Mouse (Mus musculus): ENCODE measurements at regions not wholly inside any gene's neighbourhood (a gene's known extent, or its start where the extent isn't known, plus 50 kb on each side); places are given as distances from the start of the nearest gene placed in this dataset.
A peak's percentile ranks its signal among the peaks of the same experiment; 100 is the strongest.

DNA sequence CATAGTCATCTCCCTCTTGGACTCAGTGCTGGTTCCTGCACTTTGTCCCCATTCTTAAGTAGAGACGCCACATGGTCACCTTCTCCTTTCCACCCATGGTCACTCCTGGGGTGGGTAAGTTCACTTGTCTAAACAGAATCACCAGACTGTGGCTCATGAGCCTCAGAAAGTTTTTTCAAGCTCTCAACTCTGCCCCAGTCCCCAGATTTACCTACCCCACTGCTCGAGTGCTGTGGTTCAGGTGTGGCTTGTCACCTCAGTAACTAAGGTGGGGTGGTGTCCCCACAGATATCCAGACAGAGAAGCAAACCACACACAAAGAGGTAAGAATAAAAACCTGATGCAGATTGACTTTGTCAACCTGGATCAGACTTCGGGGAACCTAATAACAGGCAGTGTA lies 87.6 kb downstream of the Rpl10-ps3 start:
- no peak for ATAC-seq (ENCODE audit: insufficient number of reproducible peaks, low FRiP score, low TSS enrichment)

DNA sequence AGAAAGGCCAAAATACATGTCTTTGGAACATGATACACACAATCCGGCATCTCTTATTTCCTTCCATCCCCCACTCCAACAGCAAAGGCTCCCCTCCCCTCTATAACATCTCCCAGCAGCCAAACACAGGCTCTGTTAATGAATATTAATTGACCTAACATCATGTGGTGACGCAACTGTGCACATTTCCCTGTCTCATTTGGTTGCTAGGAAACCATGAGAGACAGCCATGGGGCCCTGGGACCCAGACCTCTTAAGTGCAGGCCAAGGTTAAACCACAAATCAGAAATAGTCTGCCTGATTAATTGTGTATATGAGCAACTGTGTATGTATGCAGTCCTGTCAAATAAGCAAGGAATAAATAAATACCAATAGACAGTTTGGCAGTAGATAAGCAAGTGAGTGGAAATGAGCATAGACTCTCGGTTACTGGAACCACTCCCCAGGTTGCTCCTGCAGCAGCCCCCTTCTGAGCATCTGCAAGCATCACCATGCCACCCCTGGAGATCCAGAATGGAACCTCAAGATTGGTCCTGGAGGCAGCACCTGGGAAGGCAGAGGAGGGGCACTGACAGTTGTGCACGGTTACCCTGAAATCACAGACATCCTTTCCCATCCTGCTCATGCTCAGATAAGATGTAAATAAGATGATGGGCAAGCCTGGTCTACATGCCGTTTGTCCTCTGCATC lies 99.6 kb downstream of the Rpl10-ps3 start:
- no peak for ATAC-seq (ENCODE audit: insufficient number of reproducible peaks, low FRiP score, low TSS enrichment)

DNA sequence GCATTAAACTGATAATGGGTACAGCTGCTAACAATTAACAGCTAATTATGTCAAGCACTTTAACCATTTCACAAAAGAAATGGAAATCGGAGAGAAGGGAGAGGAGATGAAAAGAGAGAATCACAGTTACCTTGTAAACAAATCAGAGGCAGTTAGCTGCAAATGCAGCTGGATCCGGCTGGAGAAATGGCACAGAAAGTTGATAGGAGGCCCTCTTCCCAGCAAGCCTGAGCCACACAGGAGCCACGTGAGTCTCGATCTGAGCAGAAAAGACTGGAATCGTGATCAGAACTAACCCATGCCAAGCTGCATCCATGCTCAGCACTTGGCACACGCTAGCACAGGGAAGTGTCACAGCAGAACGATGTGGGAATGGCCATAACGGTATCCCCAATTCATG lies 103.8 kb downstream of the Rpl10-ps3 start:
- ATAC-seq (ENCODE audit: insufficient number of reproducible peaks, low FRiP score, low TSS enrichment) = no peak

DNA sequence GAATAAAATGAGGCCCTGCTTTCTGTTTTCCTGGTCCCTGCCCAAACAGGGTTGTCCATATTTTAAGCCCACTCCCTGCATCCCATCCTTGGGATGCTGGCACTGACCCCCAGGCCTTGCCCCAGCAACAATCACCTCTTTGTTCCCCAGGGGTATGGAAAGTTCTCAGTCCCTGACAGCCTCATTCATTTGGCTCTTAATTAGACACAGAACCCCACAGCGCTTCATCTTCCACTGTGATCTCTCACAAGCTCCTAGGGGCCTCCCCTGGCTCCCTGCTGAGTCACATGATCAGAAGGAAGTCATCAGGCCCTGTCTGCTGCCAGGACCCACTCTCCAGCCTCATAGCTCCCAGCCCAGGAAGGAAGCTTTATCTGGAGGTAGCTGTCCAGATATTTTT lies 108.9 kb downstream of the Rpl10-ps3 start:
- ATAC-seq (ENCODE audit: insufficient number of reproducible peaks, low FRiP score, low TSS enrichment) = no peak

DNA sequence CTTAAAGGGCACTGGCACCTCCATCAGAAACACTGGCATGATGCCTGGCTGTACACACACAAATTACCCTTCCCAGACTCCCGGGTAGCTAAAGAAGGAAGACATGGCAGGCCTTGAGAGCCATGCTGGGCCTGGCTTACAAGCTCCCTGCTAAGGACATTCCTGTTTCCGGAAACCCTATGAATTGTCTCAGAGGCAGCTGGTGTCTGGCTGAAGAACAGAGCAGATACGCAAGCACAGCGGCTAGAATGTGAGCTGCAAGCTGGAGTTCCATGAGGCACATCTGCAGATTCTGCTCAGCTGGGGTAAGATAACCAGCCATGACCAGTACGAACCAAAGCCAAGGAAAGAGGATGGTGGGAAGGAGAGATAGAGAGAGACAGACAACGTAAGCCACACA lies 110.1 kb downstream of the Rpl10-ps3 start:
- no peak for ATAC-seq (ENCODE audit: insufficient number of reproducible peaks, low FRiP score, low TSS enrichment)

DNA sequence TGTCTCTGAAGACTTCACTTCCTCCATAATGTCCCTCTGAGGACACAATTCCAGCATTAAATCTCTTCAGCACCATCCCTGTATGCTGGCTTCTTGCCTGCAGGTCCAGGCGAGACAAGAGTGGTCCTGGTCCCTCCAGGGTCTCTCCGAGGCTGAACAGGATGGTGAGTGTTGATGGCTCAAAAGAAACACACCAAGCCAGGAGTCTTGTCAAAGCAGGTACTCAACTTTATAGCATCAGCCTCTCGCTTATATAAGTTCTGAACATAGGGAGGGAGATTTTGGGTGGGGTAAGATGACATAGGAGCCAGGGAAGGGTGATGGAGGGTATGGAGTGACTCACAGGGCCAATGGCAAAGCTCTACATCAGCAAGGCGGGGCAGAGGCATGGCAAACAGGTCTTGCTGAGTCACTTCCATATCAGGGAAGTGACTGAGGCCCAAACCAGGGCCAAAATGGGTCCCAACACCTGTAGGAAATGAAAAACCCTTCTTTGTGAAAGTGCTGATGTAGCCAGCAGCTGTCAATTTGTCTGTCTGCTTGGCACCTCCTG lies 111.7 kb downstream of the Rpl10-ps3 start:
- no peak for ATAC-seq (ENCODE audit: insufficient number of reproducible peaks, low FRiP score, low TSS enrichment)

DNA sequence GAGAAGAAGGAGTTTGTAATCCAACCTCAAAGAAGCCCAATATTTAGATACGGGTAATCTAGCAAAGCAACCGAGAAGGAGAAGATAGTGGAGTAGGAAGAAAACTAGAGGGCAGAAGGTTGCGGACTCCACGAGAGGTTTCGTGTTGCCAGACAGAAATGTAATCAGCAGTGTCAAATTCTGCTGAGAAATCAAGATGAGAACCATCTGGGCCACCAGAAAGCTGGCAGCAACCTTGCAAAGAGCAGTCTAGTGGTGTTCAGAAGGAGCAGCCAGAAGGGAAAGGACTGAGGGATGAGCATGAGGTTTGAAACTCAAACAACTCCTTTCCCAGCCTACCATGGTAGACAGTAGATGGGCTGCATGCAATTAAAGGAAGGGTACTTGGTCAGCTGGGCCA lies 134.3 kb downstream of the Rpl10-ps3 start:
- ATAC-seq (ENCODE audit: insufficient number of reproducible peaks, low FRiP score, low TSS enrichment) = no peak

DNA sequence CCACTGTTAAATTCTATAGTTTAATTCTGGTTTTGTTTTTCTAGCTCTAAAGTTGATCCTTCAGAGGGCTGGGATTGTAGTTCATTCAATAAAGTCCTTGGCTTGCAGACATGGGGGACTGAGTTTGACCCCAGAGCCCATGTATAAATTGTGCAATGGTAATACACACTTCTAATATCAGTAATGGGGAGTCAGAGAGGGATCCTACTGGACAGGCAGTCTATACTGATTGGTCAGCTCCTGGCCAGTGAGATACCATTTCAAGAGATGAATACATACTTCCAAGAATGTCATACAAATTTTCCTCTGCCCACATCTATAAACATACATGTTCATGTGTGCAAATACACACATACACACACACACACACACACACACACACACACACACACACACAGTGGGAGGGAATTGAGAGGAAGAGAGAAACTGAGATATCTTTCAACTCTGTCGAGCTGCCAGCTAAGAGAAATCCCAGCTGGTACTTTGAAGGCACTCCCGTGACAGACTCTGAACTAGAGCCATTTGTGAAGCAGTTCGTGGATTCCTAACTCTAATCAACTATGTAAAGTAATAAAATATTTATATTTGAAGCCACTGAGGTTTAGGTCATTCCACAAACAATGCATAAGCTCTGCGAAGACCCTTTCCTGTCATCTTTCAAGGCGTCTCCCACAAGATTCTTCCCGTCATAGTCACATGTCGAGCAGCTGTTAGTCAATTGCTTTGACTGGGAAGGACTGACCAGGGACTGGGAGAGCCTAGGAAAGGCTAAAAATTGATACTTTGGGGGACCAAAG lies 145.1 kb downstream of the Rpl10-ps3 start:
- ATAC-seq (ENCODE audit: insufficient number of reproducible peaks, low FRiP score, low TSS enrichment) = no peak

DNA sequence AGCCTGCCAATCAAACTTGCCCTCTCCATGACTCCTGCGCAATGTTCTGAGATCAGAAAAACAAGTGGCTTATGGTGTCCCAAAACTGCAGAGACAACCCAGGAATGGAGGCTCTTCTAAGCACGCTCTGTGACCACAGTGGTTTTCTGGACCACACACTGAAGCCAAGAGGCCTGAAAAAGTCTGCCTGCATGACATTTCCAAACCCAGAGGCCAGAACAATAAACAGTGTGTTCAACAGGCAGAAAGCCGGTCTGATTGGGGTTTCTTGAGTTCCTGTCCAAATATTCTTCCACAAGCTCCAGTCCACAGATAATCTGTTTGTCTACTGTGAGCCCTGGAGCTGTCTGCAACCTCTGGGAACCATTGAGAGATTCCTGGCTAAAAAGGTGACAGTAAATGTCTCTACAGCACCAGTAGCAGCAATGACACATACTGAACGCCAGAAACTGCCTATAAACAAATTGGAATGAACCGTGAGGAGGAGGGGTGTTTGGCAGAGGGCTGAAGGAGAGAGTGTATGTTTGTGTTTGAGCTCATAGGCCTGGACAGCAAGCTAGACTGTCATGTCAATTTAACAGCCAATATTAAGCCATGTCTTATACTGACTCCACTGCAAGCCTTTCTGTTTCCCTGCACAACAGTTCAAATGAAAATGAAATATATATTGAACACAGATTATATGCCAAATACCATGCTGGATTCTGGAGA lies 152.2 kb downstream of the Rpl10-ps3 start:
- no peak for ATAC-seq (ENCODE audit: insufficient number of reproducible peaks, low FRiP score, low TSS enrichment)

DNA sequence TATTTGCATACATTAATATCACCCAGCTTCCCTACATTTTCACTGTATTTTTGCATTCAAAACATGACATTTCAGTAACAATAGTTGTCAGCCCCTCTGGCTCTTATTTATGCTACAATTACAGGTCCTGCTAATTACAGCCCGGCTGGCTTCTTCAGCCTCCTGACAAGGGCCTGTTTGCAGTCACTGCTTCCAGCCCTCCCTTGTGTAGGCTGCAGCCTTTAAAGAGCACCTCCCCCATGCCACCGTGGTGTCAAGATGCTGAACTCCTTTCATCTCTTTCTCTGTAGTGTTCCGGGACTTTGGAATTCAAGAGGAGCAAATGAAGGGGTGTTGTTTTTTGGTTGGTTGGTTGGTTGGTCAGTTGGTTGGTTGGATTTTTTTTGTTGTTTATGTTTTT lies 153.6 kb downstream of the Rpl10-ps3 start:
- ATAC-seq (ENCODE audit: insufficient number of reproducible peaks, low FRiP score, low TSS enrichment) = no peak

DNA sequence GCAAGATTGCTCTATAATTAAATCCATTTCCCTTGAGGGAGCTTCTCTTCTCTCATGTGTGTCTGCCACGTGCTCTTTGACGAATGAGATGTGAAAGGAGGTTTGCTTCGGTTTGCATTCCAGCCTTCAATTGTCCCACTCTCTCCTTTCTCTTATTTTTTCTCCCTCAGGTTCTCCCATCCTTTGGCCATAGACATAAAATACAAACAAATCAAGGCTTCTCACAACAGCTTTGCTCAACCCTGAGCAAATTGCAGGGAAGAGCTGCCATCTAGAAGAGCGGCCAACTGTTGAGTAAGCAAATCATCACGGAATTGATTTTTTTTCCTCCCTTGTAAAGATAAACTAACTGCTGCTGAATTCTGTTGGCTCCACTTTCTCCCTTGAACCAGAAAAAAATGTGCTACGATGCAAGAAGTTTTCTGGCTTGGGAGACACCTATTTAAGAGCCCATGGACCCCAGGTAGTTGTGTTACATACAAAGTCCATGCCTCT lies 156.1 kb downstream of the Rpl10-ps3 start:
- ATAC-seq (ENCODE audit: insufficient number of reproducible peaks, low FRiP score, low TSS enrichment) = no peak

DNA sequence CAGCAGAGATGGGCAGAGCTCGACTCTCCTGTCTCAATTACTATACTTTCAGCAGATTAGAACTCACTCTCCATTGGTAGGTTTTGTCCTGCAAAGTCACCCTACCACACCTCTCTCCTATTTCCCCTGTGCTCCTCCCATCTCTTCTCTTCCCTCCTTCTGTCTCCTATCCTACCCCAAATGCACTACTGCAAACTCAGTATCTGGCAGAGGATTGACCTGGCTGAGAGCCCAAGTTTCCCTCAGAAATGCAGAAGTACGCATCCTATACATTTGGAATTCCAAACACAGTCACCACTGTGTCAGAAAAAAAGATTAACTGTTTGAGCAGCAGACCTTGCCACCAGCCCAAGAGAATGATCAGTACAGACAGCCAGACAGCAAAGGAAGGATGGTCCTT lies 163.4 kb downstream of the Rpl10-ps3 start:
- ATAC-seq (ENCODE audit: insufficient number of reproducible peaks, low FRiP score, low TSS enrichment) = no peak

DNA sequence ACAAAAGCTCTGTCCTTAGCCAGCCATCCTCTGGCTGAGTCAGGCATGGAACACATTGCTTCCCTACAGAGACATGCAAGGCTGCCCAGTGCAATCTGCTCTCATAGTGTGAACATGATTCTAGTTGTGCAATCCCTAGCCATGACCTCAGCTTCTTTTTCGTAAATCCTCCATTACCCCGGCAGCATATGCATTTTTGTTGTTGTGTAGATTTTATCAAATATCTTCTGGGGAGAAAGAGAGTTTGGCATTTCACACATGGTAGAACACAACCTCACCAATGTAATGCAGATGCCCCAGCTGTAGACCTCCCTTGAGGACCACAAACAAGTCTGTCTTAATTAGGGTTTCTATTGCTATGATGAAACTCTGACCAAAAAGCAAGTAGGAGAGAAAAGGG lies 168.6 kb downstream of the Rpl10-ps3 start:
- no peak for ATAC-seq (ENCODE audit: insufficient number of reproducible peaks, low FRiP score, low TSS enrichment)

DNA sequence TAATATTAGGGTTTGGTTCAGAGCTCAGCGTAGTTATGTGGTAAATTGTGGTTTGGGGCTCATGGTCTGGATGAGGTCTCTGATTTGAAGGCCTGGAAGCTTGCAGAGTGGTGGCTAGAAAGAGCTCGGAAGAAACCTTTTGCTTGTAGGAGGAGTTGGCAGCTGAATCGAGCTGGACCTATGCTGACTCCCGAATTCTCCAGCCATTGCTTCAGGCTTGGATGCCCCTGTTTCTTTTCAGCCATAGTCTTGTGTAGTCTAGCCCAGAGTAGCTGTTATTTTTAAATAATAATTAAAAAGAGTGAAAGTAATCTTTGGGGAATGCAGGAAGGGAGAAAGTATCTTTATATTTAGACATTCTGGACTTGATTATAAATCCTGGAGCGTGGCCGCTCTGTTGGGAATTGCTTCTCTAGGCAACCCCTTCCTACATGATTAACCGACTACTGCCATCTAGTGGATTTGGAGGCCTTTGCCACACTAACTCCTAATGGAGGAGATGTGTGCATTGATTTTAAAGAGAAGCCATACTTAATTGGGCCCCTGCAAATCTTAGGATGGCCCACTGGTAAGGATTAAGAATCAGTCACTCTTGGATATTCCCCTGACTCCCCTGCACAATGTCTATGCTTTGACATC lies 172.8 kb downstream of the Rpl10-ps3 start:
- ATAC-seq (ENCODE audit: insufficient number of reproducible peaks, low FRiP score, low TSS enrichment) = peak; percentile 76; the same call in 1 of the 2 replicates

DNA sequence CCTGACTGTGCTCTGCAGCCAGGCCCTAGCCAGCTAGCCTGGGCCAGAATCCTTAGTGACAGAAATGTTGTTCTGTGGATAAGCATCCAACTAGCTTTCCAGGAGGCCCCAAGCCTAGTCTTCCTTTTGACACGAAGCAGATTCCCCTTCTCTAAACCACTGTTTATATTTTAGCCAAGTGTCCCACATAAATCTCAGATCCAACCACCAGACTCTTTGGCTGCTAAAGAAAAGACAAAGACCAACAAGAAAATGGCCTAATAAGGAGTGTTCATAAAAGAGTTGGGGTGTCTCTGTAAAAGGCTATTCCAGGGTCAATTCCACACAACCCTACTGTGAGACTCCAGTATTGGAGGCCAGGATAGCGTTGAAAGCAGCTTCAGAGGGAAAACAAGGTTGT lies 173.6 kb downstream of the Rpl10-ps3 start:
- no peak for ATAC-seq (ENCODE audit: insufficient number of reproducible peaks, low FRiP score, low TSS enrichment)

DNA sequence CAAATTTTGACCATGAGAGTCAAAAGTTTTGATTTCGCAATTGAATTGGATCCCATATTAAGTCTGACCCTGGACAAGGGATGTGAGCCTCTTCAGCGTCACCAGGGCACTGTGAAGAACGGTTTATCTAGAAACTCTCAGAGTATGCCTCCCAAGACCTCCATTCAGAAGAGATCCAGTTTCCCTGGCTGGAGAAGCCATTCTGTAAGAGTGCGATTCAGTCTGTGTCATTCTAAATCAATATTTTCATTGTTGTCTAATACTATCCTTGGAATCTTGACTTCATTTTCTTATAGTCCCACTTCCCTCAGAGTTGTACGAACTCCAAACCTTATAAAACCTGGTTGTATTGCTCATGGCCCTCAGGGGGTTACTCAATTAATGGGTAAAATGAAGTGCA lies 174.1 kb downstream of the Rpl10-ps3 start:
- no peak for ATAC-seq (ENCODE audit: insufficient number of reproducible peaks, low FRiP score, low TSS enrichment)

DNA sequence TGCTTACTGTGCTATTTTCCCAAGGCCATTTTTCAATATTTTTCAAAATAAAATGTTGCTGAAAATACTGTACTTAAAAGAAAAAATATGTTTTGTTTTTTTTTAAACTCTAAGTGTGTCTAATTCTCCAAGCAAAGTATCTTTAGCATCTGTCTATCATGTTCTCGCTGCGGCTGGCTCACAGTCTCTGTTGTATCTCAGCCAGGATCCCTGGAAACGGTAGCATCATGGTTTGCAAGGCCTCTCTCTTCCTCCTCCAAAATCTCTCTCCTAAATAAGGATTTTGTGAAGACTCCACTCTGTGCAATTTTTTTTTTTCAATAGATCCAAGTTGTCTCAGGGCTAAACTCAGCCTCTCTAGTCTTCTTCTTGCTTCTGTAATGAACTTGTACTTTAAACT lies 190.2 kb downstream of the Rpl10-ps3 start:
- no peak for ATAC-seq (ENCODE audit: insufficient number of reproducible peaks, low FRiP score, low TSS enrichment)

DNA sequence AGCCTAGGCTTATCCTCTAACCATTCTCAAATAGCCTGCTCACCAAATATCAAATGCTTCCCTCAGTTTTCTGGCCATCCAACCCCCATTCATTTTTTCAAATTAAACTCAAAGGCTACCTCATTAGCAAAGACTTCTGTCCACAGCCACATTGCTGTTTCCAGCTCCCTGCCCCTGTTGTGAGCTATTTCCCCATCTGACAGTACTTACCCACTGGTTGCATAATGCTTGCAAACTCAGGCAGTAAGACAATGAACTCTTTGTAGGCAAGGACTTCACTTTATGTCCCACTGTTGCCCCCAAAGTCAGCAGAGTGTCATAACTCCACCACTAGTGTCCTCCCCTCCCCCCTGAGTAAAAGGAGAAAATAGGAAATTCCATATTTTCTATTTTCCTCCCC lies 194.7 kb downstream of the Rpl10-ps3 start:
- no peak for ATAC-seq (ENCODE audit: insufficient number of reproducible peaks, low FRiP score, low TSS enrichment)

DNA sequence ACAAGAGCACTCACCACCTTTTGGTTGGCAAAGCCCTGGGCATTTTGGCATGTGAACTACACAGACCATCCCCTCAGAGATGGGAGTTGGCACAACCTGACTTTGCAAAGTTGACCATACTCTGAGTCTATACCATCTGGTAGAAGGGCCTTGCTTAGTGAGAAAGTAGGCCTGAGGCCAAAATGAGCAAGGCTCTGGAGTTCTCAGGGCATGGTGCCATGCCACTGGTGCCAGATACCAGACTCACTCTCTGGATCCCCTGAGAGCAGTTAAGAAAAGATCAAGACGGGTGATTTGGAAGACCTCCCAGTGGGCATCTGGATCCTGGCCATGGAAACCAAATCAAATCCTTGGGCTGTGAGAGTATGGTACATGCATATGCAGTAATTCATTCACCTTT lies 202.0 kb downstream of the Rpl10-ps3 start:
- no peak for ATAC-seq (ENCODE audit: insufficient number of reproducible peaks, low FRiP score, low TSS enrichment)

DNA sequence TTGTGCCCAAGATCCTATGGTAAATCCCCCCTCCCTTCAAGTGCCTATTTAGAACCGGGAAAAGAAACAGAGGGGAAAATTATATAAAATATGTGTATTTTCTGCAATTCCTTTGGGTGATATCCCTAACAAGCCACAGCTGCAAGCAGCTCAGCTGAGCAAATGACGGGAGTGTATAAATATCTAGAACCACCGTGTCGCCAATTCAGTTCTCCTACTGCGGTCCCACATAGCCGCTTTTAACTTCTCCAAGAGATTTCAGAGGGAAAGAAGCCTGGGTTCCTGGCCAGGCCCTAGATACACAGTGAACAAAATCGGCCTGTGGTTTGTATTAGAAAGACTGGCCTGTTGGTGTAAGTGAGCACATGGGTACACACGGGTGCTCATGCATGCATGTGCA lies 202.7 kb downstream of the Rpl10-ps3 start:
- ATAC-seq (ENCODE audit: insufficient number of reproducible peaks, low FRiP score, low TSS enrichment) = no peak
